Mouse (Mus musculus) left cerebral cortex, adult 11 months (tissue): ENCODE data around the gene Smarcc1.
A peak's percentile ranks its signal among the peaks of the same experiment; 100 is the strongest.

Experiments used
- DNase-seq: peaks from one replicate; pipeline ENCODE4 v3.0.0; 2022; ENCODE audit warnings: low spot score

Gene Smarcc1

DNA sequence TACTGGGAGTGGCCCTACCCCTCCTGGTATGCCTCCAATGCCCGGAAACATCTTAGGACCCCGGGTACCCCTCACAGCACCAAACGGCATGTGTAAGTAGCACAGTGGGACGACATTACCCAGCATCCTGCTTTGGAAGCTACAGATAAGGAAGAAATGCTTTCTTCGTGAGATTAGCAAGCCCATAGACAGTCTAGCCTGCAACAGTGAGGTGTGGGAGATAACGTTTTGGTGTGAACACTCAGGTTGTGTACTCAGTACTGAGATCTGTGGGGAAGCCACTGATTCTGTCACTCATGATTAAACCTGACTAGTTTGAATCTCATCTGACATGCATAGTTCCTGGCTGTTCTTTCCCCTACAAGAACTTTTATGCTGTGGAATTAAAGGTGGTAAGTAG is 117.5 kb downstream of the Smarcc1 start:
- DNase-seq: no peak

GRCm38 (mm10) chr9:110243221-110243833 is 125.8 kb downstream of the Smarcc1 start, which contains the start of gene Cspg5:
Gene Cspg5, plus strand, starts transcription at chr9:110243783.
- no peak for DNase-seq

GRCm38 (mm10) chr9:110244567-110244888 is 127.0 kb downstream of the Smarcc1 start:
- DNase-seq: no peak

GRCm38 (mm10) chr9:110244889-110245589 is 127.5 kb downstream of the Smarcc1 start:
- peak; percentile 54 for DNase-seq

GRCm38 (mm10) chr9:110245590-110246320 is 128.2 kb downstream of the Smarcc1 start:
- peak; percentile 57 for DNase-seq

DNA sequence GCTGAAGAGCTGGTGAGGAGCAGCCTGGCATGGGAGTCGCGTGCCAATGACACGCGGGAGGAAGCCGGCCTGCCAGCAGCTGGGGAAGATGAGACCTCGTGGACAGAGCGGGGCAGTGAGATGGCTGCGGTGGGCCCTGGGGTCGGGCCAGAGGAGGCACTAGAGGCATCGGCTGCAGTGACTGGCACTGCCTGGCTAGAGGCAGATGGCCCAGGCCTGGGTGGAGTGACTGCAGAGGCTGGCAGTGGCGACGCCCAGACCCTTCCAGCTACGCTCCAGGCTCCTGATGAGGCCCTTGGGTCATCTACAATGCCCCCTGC is 128.8 kb downstream of the Smarcc1 start:
- no peak for DNase-seq

GRCm38 (mm10) chr9:110247049-110247448 is 129.5 kb downstream of the Smarcc1 start:
- no peak for DNase-seq

- DNase-seq: no peak
Measured at GRCm38 (mm10) chr9:110248861-110249260, 131.4 kb downstream of the Smarcc1 start.

DNA sequence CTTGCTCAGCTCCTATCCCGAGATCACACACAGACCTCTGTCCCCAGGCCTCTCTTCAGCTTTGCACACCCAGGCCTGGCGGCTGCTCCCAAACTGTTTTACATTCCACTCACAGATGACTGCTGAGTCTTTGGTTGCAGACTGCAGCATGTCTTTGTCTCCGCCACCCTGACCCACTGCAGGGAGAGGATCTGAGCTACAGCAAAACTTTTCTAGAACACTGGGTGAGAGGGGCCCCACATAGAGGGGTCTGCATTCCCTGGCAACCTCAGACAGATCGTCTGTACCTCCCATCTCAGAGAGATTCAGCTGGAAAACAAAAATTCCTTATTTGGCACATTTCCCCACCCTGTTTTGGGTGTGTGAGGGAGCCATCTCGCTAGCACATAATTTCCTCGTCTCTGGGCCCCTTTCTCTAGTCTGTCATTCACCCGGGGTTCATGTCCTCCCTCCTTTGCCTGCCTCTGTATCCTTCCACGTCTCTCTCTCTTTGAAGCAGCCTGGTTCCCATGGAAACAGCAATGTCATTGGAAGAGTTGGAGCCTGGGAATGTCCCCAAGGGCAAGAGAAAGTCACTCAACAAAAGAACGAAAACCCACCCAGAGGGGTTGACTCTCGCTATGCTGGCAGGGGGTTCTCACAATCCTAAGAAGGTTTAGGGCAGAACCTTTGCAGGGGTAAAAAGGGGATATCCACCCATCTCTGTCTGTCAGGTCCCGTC is 132.5 kb downstream of the Smarcc1 start:
- DNase-seq: peak; percentile 51

DNA sequence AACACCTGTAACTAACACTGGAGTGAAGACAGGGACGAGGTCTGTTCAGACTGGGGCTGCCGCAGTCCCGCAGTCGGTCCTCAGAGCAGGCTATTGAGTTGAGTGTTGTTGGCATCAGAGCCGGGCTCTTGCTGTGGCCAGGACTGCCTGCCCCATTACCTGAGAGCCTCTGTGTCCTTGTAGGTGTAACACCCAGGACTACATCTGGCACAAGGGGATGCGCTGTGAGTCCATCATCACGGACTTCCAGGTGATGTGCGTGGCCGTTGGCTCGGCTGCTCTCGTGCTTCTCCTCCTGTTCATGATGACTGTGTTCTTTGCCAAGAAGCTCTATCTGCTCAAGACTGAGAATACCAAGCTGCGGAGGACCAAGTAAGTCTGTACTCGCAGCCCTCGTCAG is 133.3 kb downstream of the Smarcc1 start:
- no peak for DNase-seq

- no peak for DNase-seq
Measured at GRCm38 (mm10) chr9:110255407-110256019, 138.0 kb downstream of the Smarcc1 start.

DNA sequence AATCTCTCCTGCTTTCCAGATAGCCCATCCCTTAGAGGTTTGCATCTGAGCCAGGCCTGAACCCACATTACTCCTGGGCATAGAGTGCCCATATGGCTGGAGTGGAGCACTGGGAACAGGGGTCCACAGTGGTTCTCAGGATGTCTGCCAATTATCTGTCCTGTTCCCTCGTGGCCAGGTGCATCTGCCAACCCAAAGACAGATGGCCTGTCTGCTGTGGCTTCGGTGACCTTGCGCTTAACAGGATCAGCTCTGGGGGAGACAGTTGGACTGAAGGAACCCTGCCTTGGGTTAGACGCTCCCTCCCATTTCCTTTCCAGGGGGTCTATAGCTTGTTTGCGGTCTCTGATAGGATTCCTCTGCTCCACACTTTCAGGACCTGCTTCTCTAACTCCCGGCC is 141.1 kb downstream of the Smarcc1 start:
- DNase-seq: no peak

GRCm38 (mm10) chr9:110259118-110259517 is 141.6 kb downstream of the Smarcc1 start:
- DNase-seq: no peak

DNA sequence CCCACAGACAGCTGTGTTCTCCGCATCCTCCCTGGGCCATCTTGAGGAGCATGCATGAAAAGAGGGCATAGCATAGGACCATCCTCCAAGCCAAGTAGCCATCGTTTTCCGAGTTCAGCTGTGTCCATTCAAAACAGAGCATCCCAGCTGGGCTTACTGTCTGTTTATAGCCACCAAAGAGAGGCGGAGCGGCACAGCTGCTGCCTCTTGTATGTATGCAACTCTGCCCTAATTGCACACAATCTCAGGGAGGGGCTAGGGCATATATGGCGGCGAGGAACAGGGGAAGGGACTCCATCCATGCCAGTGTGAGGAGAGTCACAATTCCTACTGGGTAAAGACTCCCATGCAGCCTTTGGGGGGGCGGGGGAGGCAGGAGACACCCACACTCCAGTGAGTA is 145.7 kb downstream of the Smarcc1 start:
- no peak for DNase-seq

- no peak for DNase-seq
Measured at GRCm38 (mm10) chr9:110264991-110265390, 147.5 kb downstream of the Smarcc1 start.

GRCm38 (mm10) chr9:110268416-110268815 is 150.9 kb downstream of the Smarcc1 start:
- DNase-seq: no peak

DNA sequence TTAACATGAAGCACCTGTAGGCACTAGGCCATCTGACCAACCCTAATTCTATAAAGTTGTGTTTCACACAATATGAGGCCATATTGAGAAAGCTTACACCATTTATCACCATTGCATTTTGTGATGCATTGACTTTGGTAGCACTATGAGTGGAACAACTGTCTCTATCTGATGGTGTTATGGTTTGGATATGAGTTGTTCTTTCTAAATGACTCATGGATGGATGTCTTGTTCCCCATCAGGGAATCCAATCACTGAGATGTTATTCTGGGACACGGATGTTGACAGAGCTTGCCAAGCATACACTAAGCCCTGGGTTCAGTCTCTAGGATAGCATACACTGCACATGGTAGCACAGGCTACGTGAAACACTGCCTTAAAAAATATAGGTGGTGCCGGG is 154.8 kb downstream of the Smarcc1 start:
- DNase-seq: no peak

DNA sequence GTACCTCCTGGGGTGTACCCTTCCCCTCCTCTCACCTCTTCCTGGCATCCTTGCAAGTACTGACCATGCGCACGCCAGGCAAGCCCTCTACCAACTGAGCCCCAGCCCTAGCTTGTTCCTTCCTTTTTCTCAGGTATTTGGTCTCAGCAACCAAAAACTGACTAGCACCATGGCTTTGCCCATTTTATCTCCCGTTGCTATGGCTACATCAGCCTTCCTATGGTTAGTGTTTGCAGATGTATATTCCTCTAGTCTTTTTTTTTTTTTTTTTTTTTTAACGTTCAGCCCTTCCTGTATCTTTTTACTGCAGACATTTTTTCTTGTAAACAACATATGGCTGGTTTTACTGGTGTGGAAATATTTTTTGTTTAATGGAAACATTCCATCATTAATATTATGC is 156.0 kb downstream of the Smarcc1 start:
- no peak for DNase-seq

- no peak for DNase-seq
Measured at GRCm38 (mm10) chr9:110275882-110276281, 158.4 kb downstream of the Smarcc1 start.

DNA sequence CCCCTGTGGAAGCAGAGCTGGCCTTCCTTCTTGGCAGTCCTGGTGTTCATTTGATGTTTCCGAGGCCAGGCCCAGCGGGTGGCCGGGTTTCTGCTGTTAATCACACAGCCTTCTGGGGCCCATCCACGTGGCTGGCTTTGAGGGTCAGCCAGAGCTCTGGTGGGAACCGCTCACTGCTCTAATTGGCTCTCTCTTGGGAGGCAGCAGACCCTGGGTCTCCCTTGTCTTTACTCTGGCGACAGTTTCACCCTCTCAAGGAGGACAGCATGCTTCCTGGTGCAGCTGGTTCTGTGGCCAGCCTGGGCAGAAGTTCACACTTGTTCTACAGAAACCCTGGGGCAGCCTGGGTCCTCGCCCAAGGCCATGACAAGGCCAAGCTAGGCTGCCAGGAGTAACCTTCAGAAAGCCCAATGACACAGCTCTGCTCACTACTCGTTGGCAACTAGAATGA is 159.9 kb downstream of the Smarcc1 start:
- DNase-seq: peak; percentile 57

DNA sequence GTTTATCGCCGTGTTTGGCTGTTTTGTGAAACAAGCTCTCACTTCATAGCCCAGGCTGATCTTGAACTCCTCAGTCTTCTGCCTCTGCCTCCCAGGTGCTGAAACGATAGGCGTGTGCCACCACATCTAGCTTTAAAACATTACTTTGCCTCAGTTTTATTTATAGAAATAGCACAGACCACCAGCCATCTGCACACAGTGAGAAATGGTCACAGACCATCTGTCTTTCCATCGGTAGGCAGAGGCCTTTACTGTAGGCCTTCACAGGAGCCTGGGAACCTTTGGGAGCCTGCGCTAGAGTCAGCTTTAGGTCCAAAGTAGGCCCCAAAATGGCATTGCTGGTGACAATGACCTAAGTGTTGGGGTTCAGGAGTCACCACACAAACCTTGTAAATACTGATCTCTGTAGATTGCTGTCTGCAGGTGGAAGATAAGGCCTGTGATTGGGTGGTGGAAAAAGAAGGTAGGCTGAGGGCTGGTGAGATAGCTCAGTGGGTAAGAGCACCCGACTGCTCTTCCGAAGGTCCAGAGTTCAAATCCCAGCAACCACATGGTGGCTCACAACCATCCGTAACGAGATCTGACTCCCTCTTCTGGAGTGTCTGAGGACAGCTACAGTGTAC is 166.7 kb downstream of the Smarcc1 start:
- DNase-seq: no peak
